Mouse (Mus musculus) left cerebral cortex, postnatal 36 days (tissue): Measurements from ENCODE around the gene Ldhd. TPM values are rescaled to one million over a fixed set of nuclear protein-coding genes. Genes with fewer than 3 reads are reported as not detected.

ENCODE experiments used
- DNase-seq, 2 experiments: peaks; one replicate each; pipeline ENCODE4 v3.0.0; 2021 to 2022; ENCODE audit warnings: low spot score in 2 of 2, mixed read lengths in 1 of 2
- intact Hi-C: fragments of 180-260 bp; cut with DNase I; formaldehyde crosslinking; loops from one replicate; pipeline ENCODE4 v1.15.1; 2025
- total RNA-seq, 2 experiments: library from RNA; stranded (reverse); gene quantifications; 2 replicates each; pipeline ENCODE4 v1.2.3; 2021

The Ldhd gene
- total RNA-seq, 2 experiments from 2014 or later = 9.7 TPM

- intact Hi-C loops = loop anchor here (10.0 kb wide), 1 partner anchor 167 kb away; no protein-coding TSS in a partner anchor
- no peak for DNase-seq
These were observed 1.4 kb upstream of the Ldhd start for GRCm38 (mm10) chr8:111631589-111631988.

GRCm38 (mm10) chr8:111628894-111629501 lies 1.2 kb downstream of the Ldhd start:
- intact Hi-C loops = no loop called here
- no peak for DNase-seq

- intact Hi-C loops = no loop called here
- no peak for DNase-seq
These were observed 1.8 kb downstream of the Ldhd start for GRCm38 (mm10) chr8:111628401-111628800.

GRCm38 (mm10) chr8:111627923-111628322 lies 2.3 kb downstream of the Ldhd start:
- DNase-seq = no peak
- intact Hi-C loops = loop anchor here (2.0 kb wide), 1 partner anchor 91 kb away; the partner anchor contains the start of gene Znrf1

- DNase-seq = no peak
- intact Hi-C loops = loop anchor here (2.0 kb wide), 1 partner anchor 90 kb away; the partner anchor contains the start of gene Znrf1
These were observed 3.2 kb downstream of the Ldhd start for GRCm38 (mm10) chr8:111626933-111627332.

- intact Hi-C loops = loop anchor here (2.0 kb wide), 1 partner anchor 90 kb away; the partner anchor contains the start of gene Znrf1
- peak in 1 of 2 experiments; percentile 49 for DNase-seq
These were observed 3.7 kb downstream of the Ldhd start for GRCm38 (mm10) chr8:111626528-111626820.

GRCm38 (mm10) chr8:111625694-111626527 lies 4.3 kb downstream of the Ldhd start:
- peak; percentile 57 to 70 for DNase-seq
- intact Hi-C loops = loop anchor here (2.0 kb wide), 1 partner anchor 89 kb away; the partner anchor contains the start of gene Znrf1

- intact Hi-C loops = no loop called here
- peak in 1 of 2 experiments; percentile 45 for DNase-seq
These were observed 5.3 kb downstream of the Ldhd start for GRCm38 (mm10) chr8:111624853-111625221.

GRCm38 (mm10) chr8:111624081-111624852 lies 5.9 kb downstream of the Ldhd start:
- DNase-seq = peak; percentile 54 to 55
- intact Hi-C loops = no loop called here

GRCm38 (mm10) chr8:111622553-111622952 lies 7.6 kb downstream of the Ldhd start:
- intact Hi-C loops = no loop called here
- DNase-seq = no peak

GRCm38 (mm10) chr8:111622104-111622503 lies 8.1 kb downstream of the Ldhd start:
- intact Hi-C loops = no loop called here
- DNase-seq = no peak

GRCm38 (mm10) chr8:111619936-111620335 lies 10.2 kb downstream of the Ldhd start:
- intact Hi-C loops = no loop called here

GRCm38 (mm10) chr8:111618273-111618672 lies 11.9 kb downstream of the Ldhd start:
- no peak for DNase-seq
- intact Hi-C loops = no loop called here

More at GRCm38 (mm10) chr8:111619936-111620335, 10.2 kb downstream of the Ldhd start:
- no peak for DNase-seq

- intact Hi-C loops = no loop called here
- no peak for DNase-seq
These were observed 12.4 kb downstream of the Ldhd start for GRCm38 (mm10) chr8:111617812-111618211.

GRCm38 (mm10) chr8:111614786-111615701 lies 15.1 kb downstream of the Ldhd start:
- intact Hi-C loops = no loop called here
- DNase-seq = no peak

- no peak for DNase-seq
- intact Hi-C loops = no loop called here
These were observed 17.0 kb downstream of the Ldhd start for GRCm38 (mm10) chr8:111613181-111613580.

- DNase-seq = no peak
- intact Hi-C loops = no loop called here
These were observed 22.8 kb downstream of the Ldhd start for GRCm38 (mm10) chr8:111607414-111607813.

- DNase-seq = no peak
- intact Hi-C loops = no loop called here
These were observed 23.2 kb downstream of the Ldhd start for GRCm38 (mm10) chr8:111606961-111607360.

GRCm38 (mm10) chr8:111604986-111605385 lies 25.2 kb downstream of the Ldhd start:
- intact Hi-C loops = no loop called here
- DNase-seq = no peak
